Mouse (Mus musculus): ENCODE measurements at regions not wholly inside any gene's neighbourhood (a gene's known extent, or its start where the extent isn't known, plus 50 kb on each side); places are given as distances from the start of the nearest gene placed in this dataset.

- no peak for DNase-seq
- Histone ChIP-seq H3K4me3 (no peak overlapping the region), H3K27ac (no peak overlapping the region)
- TF ChIP-seq CTCF (IDR thresholded peaks at IDR 0.05): no peak
- intact Hi-C loops (cut with DNase I): no loop called here
These were observed 352.8 kb downstream of the Kctd12 start for GRCm38 (mm10) chr14:102629601-102630000.

GRCm38 (mm10) chr14:102621546-102621945, 360.9 kb downstream of the Kctd12 start:
- H3K4me3 ChIP-seq: no peak overlapping the region
- no peak for DNase-seq
- no peak for TF ChIP-seq CTCF (IDR thresholded peaks at IDR 0.05)
- intact Hi-C loops (cut with DNase I): no loop called here
- H3K27ac ChIP-seq: no peak overlapping the region

GRCm38 (mm10) chr14:102619056-102619455, 363.4 kb downstream of the Kctd12 start:
- no peak for DNase-seq
- H3K4me3 ChIP-seq: no peak overlapping the region
- H3K27ac ChIP-seq: no peak overlapping the region
- TF ChIP-seq CTCF (IDR thresholded peaks at IDR 0.05): no peak
- intact Hi-C loops (cut with DNase I): no loop called here

- no peak overlapping the region for H3K27ac ChIP-seq
- no peak for DNase-seq
- no peak overlapping the region for H3K4me3 ChIP-seq
- no peak for TF ChIP-seq CTCF (IDR thresholded peaks at IDR 0.05)
- intact Hi-C loops (cut with DNase I): no loop called here
These were observed 366.7 kb downstream of the Kctd12 start for GRCm38 (mm10) chr14:102615588-102616309.

GRCm38 (mm10) chr14:102606055-102606454, 376.4 kb downstream of the Kctd12 start:
- Histone ChIP-seq H3K4me3 (no peak overlapping the region), H3K27ac (no peak overlapping the region)
- intact Hi-C loops (cut with DNase I): no loop called here
- DNase-seq: no peak
- TF ChIP-seq CTCF (IDR thresholded peaks at IDR 0.05): no peak

- no peak for DNase-seq
- intact Hi-C loops (cut with DNase I): no loop called here
- no peak overlapping the region for H3K27ac ChIP-seq
- H3K4me3 ChIP-seq: no peak overlapping the region
- no peak for TF ChIP-seq CTCF (IDR thresholded peaks at IDR 0.05)
These were observed 387.6 kb downstream of the Kctd12 start for GRCm38 (mm10) chr14:102594850-102595249.

- Histone ChIP-seq H3K4me3 (no peak overlapping the region), H3K27ac (no peak overlapping the region)
- intact Hi-C loops (cut with DNase I): no loop called here
- TF ChIP-seq CTCF (IDR thresholded peaks at IDR 0.05): no peak
- no peak for DNase-seq
These were observed 428.7 kb downstream of the Kctd12 start for GRCm38 (mm10) chr14:102553781-102554180.

- TF ChIP-seq CTCF (IDR thresholded peaks at IDR 0.05): no peak
- Histone ChIP-seq H3K4me3 (no peak overlapping the region), H3K27ac (no peak overlapping the region)
- DNase-seq: no peak
- intact Hi-C loops (cut with DNase I): no loop called here
These were observed 429.8 kb downstream of the Kctd12 start for GRCm38 (mm10) chr14:102552598-102552997.

- intact Hi-C loops (cut with DNase I): no loop called here
- no peak for DNase-seq
- TF ChIP-seq CTCF (IDR thresholded peaks at IDR 0.05): no peak
- Histone ChIP-seq H3K27ac (no peak overlapping the region), H3K4me3 (no peak overlapping the region)
These were observed 457.4 kb downstream of the Kctd12 start for GRCm38 (mm10) chr14:102524894-102525577.

GRCm38 (mm10) chr14:102516765-102517164, 465.7 kb downstream of the Kctd12 start:
- TF ChIP-seq CTCF (IDR thresholded peaks at IDR 0.05): no peak
- DNase-seq: no peak
- intact Hi-C loops (cut with DNase I): loop anchor here (10.0 kb wide), 1 partner anchor 478 kb away; no protein-coding TSS in a partner anchor
- no peak overlapping the region for H3K27ac ChIP-seq
- no peak overlapping the region for H3K4me3 ChIP-seq

GRCm38 (mm10) chr14:102514527-102514926, 467.9 kb downstream of the Kctd12 start:
- TF ChIP-seq CTCF (IDR thresholded peaks at IDR 0.05): no peak
- Histone ChIP-seq H3K27ac (no peak overlapping the region), H3K4me3 (no peak overlapping the region)
- no peak for DNase-seq
- intact Hi-C loops (cut with DNase I): loop anchor here (5.0 to 10.0 kb wide), 2 partner anchors 480 to 737 kb away; no protein-coding TSS in a partner anchor

GRCm38 (mm10) chr14:102512651-102513050, 469.8 kb downstream of the Kctd12 start:
- no peak overlapping the region for H3K27ac ChIP-seq
- H3K4me3 ChIP-seq: no peak overlapping the region
- no peak for TF ChIP-seq CTCF (IDR thresholded peaks at IDR 0.05)
- intact Hi-C loops (cut with DNase I): loop anchor here (5.0 to 10.0 kb wide), 2 partner anchors 482 to 735 kb away; no protein-coding TSS in a partner anchor
- no peak for DNase-seq

GRCm38 (mm10) chr14:102511691-102512383, 470.6 kb downstream of the Kctd12 start:
- TF ChIP-seq CTCF (IDR thresholded peaks at IDR 0.05): no peak
- no peak overlapping the region for H3K4me3 ChIP-seq
- intact Hi-C loops (cut with DNase I): loop anchor here (5.0 to 10.0 kb wide), 2 partner anchors 483 to 735 kb away; no protein-coding TSS in a partner anchor
- no peak overlapping the region for H3K27ac ChIP-seq
- no peak for DNase-seq
